Mouse (Mus musculus): ENCODE measurements at regions not wholly inside any gene's neighbourhood (a gene's known extent, or its start where the extent isn't known, plus 50 kb on each side); places are given as distances from the start of the nearest gene placed in this dataset.
A peak's percentile ranks its signal among the peaks of the same experiment; 100 is the strongest.

DNA sequence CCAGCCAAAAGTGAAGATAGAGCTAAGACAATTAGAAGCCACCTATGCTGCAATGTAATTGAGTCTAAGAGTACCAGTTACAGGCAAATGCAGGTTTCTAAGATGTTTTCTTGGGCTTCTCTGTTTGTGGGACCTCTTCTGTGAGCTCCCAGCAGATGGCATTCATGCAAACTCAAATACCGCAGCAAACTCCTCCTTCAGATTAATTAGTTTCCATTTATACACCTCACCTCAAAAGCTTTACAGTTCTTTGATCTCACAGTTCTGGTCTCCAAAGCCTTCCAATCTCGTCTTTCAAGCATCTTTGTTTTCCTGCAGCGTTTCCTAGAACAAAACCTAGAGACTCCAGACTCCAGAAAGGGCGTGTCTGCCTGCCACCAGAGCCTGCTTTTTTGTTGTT lies 340.6 kb upstream of the Myt1l start:
- DNase-seq (ENCODE audit: low spot score in 2 of 2): no peak

GRCm38 (mm10) chr12:29192391-29192790 lies 335.8 kb upstream of the Myt1l start:
- DNase-seq (ENCODE audit: low spot score in 2 of 2): no peak

GRCm38 (mm10) chr12:29211946-29212345 lies 316.2 kb upstream of the Myt1l start:
- no peak for DNase-seq (ENCODE audit: low spot score in 2 of 2)

- no peak for DNase-seq (ENCODE audit: low spot score in 2 of 2)
These were observed 314.6 kb upstream of the Myt1l start for GRCm38 (mm10) chr12:29213625-29214024.

DNA sequence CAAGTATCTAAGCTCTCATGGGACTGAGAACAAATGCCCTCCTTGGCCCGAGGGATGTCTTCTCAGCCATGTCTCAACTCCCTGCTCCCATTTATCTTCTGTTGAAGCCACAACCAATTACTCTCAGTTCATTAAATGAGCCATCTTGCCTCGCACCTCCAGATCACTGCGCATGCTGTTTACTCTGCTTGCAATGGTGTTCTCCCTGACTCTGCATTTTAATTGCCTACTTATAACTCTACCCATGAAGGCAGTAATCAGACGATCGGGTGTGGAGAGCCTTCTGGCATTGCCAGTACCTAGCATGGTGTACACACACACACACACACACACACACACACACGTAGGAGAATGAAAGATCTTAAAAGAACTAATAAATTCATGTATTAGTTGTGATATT lies 306.1 kb upstream of the Myt1l start:
- no peak for DNase-seq (ENCODE audit: low spot score in 2 of 2)

- no peak for DNase-seq (ENCODE audit: low spot score in 2 of 2)
These were observed 302.2 kb upstream of the Myt1l start for GRCm38 (mm10) chr12:29226001-29226400.

GRCm38 (mm10) chr12:29232492-29233447 lies 295.4 kb upstream of the Myt1l start:
- no peak for DNase-seq (ENCODE audit: low spot score in 2 of 2)

- no peak for DNase-seq (ENCODE audit: low spot score in 2 of 2)
These were observed 291.7 kb upstream of the Myt1l start for GRCm38 (mm10) chr12:29236496-29236895.

DNA sequence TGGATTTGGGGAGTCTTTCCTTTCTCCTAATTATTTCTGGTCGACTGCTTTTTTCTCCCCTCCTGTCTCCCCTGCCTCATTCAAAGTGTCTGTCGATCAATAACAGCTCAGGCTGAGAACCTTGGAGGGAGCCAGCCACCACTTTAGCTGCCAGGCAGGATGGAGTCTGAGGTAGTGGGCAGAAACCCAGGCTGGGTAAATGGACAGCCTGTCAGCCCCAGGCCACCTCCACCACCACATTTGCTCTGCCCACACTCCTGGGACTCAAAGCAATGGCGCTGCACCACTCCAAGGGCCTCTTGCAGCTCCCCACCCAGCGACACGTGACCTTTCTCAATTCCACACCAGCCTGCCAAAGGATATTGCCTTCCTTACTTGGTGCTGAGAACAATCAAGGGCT lies 290.7 kb upstream of the Myt1l start:
- no peak for DNase-seq (ENCODE audit: low spot score in 2 of 2)

- no peak for DNase-seq (ENCODE audit: low spot score in 2 of 2)
These were observed 288.7 kb upstream of the Myt1l start for GRCm38 (mm10) chr12:29239482-29239881.

GRCm38 (mm10) chr12:29239975-29240374 lies 288.2 kb upstream of the Myt1l start:
- peak in 1 of 2 experiments; percentile 45 for DNase-seq (ENCODE audit: low spot score in 2 of 2)

DNA sequence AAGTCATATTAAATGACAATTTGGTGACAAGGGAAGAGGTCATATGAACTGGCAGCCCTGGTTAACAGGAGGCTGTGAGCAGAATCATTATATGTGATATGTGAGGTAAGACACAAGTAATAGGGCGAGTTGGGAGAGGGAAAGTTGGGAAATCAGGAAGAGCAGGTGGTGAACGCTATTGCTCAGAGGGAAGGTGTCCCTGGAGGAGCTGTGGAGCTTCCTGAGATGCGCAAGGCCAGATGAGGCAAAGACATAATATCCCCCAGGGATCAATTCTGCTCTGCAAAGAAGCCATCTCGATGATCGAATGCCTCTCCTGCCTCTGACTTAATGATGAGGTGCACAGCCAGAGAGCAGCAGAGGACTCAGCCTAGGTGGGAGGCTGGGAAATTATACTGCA lies 285.1 kb upstream of the Myt1l start:
- no peak for DNase-seq (ENCODE audit: low spot score in 2 of 2)

- DNase-seq (ENCODE audit: low spot score in 2 of 2): no peak
These were observed 282.1 kb upstream of the Myt1l start for GRCm38 (mm10) chr12:29246041-29246440.

GRCm38 (mm10) chr12:29247356-29247755 lies 280.8 kb upstream of the Myt1l start:
- DNase-seq (ENCODE audit: low spot score in 2 of 2): no peak

DNA sequence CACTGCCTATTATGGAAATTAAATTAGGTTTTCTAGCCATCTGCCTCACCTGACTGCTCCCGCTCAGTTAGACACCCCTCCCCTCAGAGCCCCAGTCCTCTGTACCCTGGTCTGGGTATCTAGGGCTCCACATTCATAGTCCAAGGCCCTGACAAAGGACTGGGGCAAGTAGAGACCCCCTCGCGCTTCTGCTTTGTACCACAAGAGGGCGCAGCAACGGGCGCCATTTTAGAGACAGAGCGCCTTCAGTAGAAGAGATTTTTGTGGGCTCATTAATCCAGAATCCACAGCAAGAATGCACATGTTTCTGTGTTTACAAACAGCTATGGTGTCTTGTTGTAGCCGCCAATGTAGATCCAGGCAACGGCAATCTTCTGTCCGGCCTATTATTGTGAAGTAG lies 279.7 kb upstream of the Myt1l start:
- no peak for DNase-seq (ENCODE audit: low spot score in 2 of 2)

- no peak for DNase-seq (ENCODE audit: low spot score in 2 of 2)
These were observed 272.1 kb upstream of the Myt1l start for GRCm38 (mm10) chr12:29256103-29256502.

DNA sequence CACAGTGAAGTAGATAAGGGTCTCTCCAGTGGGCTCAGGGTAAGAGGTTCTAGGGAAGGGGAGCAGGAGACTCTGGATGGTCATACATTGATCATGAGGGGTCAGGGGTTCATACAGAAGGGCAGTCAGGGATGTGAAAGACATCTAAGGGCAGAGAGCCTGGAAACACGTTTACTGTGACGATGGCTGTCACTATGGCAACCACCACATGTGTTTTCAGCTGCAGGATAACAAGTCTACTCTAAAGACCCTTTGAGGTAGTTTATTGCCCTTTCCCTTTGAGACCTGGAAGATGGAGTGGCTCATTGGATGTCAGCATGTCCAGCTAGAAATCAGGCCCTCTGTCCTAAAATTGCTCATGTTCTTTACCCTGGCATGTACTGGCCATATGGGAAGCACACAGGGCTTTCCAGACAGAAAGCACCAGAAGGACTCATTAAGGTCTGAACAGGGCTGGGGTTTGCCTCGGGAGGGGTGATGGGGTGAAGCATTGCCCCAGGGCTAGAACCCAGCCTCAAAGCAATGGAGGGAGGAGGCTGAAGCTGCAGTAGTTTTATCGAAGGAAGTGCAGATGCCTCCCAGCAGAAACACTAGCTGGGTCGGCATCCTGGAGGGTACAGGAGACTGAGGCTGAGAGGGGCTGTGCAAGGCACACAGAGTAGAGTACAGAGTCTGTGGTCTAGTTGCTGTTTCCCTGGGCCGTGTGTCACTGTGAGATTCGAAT lies 271.0 kb upstream of the Myt1l start:
- no peak for DNase-seq (ENCODE audit: low spot score in 2 of 2)

GRCm38 (mm10) chr12:29257735-29258547 lies 270.2 kb upstream of the Myt1l start:
- peak in 1 of 2 experiments; percentile 33 for DNase-seq (ENCODE audit: low spot score in 2 of 2)

GRCm38 (mm10) chr12:29258548-29258874 lies 269.7 kb upstream of the Myt1l start:
- DNase-seq (ENCODE audit: low spot score in 2 of 2): no peak

- no peak for DNase-seq (ENCODE audit: low spot score in 2 of 2)
These were observed 269.2 kb upstream of the Myt1l start for GRCm38 (mm10) chr12:29258966-29259365.

GRCm38 (mm10) chr12:29274166-29274565 lies 254.0 kb upstream of the Myt1l start:
- no peak for DNase-seq (ENCODE audit: low spot score in 2 of 2)

- DNase-seq (ENCODE audit: low spot score in 2 of 2): no peak
These were observed 252.5 kb upstream of the Myt1l start for GRCm38 (mm10) chr12:29275676-29276075.

All from gastrocnemius, postnatal 4 days (tissue).